Mouse (Mus musculus): ENCODE measurements around the gene Tmem104. TPM values are rescaled to one million over a fixed set of nuclear protein-coding genes. Genes with fewer than 3 reads are reported as not detected.

Tmem104 gene
- total RNA-seq, 2 experiments from 2014 or later = 10.0 to 10.5 TPM

DNA sequence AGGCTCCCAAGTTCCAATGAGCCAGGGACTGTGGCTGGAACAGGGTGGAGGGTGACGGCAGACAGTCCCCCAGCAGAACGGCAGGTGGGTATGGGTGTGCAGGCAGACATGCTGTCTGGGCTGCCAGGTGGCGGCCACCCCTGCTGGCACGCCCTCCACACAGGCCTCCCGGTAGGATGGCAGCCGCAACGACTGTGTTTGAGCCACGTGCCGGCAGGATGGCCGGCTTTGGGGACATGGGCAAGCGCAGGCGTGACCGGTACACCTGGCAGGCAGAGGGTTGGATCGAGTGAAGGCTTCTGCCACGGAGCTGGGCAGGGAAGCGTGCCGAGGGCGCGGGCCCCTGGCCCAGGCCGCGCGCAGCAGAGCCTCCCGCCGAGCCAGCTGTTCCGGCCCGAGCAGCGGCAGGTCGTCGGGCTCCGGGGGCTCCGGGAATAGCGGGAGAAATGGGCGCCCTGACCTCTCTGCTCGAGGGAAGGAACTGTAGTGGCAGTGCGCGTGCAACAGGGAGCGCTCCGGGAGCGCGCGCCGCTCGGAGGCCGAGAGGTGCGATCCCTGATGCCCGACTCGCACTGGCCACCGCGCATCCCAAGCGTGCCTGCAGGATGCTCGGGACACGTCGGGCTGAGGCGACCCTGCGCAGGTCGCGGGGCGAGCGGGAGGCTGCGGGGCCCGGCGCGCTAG, 62.6 kb downstream of the Tmem104 start:
- no peak for DNase-seq (ENCODE audit: low spot score)
- intact Hi-C loops (cut with DNase I) = no loop called here

DNA sequence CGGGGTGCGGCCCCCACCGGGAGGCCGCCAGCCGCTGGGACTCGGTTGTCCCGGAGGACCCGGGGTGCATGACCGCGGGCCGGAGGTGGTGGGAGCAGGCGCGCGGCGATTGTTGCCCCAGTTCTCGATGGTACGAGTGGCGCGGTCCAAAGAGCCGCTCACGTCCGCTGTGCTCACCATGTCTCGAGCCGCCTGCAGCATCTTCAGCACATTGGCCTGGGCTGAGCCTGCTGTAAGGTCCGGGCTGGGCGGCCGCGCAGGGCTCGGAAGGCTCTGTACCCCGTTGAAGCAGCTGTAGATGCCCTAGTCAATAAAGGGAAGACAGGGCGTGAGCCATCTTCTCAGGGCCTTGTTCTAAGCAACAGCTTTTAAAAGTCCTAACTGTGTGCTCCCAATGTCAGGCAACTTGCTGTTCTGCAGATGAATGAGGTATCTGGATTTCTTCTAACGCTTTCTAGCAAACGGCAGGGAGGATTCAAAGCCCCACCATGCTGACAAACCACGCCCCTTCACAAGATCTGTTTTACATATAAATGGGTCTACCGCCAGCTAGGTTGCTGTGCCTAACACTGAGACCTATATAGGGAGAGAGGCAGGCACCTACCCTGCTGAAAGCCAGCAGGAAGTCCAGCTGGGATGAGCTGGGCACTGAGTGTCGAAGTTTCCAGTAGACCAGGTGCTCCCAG, 63.3 kb downstream of the Tmem104 start:
- DNase-seq (ENCODE audit: low spot score) = no peak
- intact Hi-C loops (cut with DNase I) = no loop called here

DNA sequence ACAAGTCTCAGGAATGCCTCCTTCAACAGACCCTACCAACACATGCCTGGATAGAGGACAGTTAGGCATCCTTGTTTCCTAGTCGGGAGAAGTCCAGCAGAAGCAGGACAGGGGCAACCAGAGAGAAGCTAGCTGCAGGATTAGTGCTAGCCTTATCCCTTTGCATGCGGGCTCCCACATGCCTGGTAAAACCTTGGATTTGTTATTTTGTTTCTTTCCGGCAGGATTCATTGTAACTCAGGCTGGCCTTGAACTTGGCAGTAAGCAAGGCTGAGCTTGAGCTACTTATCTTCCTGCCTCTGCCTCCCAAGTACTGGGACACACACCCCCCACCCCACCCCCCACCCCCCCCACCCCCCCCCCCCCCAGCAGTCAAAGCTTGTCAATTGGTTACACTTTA, 64.0 kb downstream of the Tmem104 start:
- no peak for DNase-seq (ENCODE audit: low spot score)
- intact Hi-C loops (cut with DNase I) = no loop called here

DNA sequence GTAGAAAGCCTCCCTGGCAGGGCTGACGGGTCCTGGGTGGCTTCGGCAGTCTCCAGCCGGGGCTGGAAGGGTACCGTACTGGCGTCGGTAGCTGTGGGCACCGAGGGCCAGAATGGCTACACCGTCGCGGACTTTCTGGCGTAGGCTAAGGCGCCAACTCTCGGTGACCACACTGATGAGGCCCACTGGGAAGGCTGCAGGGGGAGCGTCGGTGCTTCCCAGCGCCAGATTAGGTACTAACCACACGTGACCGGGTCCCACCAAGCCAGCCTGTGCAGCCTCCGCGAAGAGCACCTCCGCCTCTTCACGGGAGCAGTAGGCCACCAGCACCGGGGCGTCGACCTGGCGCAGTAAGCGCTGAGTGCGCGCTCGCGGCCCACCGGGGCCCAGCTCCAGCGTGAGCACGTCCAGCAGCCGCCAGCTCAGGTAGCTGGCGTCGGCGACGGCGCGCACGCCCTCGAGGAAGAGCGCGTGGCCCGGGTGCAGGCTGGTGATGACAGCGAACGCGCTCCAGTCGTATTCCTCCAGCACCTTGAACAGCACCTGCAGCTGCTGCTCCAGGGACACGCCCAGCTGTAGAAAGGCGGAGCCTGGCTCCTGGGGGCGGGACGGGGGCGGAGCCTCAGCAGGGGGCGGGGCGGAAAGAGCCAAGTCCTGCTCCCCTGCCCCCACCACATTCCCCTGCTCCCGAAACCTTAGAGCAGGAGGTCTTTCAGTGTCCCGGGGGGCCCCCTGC, 70.7 kb downstream of the Tmem104 start:
- no peak for DNase-seq (ENCODE audit: low spot score)
- intact Hi-C loops (cut with DNase I) = no loop called here

DNA sequence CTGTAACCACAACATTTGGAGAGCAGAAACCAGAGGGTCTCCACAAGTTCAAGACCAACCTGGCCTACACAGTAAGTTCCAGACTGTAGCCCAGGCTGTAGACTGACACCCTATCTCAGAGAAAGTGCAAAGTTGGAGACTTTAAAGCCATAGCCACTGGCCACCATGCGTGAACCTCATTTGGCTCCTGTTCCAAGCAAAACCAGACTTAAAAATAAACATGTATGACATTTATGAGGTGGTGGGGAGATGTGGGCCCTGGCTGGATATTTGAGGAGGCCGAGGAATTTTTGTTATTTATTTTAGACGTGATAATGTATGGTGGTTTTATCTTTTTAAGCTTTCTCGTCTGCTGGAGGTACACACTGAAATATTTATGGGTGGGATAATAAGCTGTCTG, 71.8 kb downstream of the Tmem104 start:
- DNase-seq (ENCODE audit: low spot score) = no peak
- intact Hi-C loops (cut with DNase I) = no loop called here

DNA sequence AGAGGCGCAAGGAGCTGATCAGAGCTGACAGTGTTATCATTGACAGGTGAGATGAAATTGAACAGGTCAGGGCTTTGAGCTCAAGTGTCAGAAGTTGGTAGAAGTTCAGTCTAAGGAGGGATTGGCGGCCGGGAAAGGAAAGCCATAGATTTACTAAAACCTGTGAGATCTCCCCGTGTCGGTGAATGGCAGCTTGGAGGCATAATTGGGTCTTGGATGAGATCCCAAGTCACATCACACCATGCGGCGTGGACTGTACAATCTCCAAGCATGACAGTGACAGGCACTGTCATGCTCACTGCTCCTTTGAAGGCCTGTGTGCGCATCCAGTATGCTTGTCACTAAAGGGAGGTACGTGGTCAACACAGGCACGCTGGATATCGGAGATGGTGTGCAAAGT, 75.7 kb downstream of the Tmem104 start:
- intact Hi-C loops (cut with DNase I) = no loop called here
- DNase-seq (ENCODE audit: low spot score) = no peak

DNA sequence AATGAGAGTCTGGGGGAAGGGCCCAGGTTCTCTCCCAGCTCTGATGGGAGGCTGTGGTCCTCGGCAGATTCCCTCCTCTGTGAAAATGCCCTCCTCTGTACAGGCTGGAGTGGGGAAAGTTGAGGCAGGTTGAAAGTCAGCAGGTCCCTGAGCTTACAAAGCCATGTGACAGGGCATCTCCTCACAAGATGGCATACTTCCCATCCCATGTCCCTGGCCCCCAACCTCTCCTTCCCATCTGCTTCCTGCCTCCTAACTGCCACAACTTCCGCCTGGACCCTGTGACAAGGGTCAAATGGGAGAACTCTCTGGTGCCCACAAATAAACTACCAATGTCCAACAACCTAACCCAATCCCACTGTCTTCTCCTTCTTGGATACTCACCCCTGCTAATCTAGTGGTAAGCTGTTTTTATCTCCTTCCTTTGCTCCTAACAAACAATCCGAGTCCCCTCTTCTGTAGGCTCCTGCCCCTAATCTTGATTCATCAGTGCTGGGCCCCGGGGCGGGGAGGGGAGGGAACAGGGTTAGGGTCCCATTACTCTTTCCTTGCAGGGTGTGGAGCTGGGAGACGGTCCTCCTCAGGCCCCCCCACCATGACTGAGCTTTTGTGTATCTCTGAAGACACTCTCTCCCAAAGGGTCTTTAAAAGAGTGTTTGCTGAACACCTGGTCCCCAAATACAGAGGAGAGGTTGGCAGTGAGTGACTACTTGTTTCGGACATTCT, 77.0 kb downstream of the Tmem104 start:
- intact Hi-C loops (cut with DNase I) = no loop called here
- DNase-seq (ENCODE audit: low spot score) = no peak

GRCm38 (mm10) chr11:115264862-115265668, 77.8 kb downstream of the Tmem104 start:
- DNase-seq (ENCODE audit: low spot score) = no peak
- intact Hi-C loops (cut with DNase I) = no loop called here

DNA sequence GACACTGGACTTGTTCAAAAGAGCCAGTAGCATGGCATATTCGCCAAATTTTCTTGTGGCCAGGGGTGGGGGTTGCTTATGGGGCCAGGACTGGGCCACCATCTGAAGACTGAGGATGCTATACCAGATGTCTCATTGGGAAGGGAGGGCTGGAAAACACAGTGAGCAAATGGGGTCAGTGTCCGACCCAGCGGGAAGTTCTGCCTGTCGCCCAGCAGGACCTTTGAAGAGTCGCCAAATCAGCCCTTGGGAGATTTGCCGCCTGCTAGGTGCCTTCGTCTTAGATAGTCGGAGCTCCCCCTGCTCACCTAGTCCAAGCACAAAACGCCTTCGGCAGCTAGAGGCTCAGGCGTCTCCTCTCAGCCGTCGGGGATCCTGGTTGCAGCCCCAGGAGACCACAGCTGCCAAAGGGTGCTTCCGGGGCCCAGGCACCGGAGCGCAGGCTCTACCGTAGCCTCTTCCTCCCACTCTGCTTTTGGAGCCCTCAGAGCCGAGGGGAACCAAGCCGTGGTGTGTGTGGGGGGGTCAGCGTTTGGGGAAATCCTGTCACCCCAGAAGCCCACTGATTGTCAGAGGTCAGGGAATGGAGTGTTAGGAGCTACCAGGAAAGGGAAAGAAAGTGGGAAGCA, 78.6 kb downstream of the Tmem104 start:
- no peak for DNase-seq (ENCODE audit: low spot score)
- intact Hi-C loops (cut with DNase I) = no loop called here

- DNase-seq (ENCODE audit: low spot score) = no peak
- intact Hi-C loops (cut with DNase I) = no loop called here
These were observed 79.1 kb downstream of the Tmem104 start for GRCm38 (mm10) chr11:115266400-115266778.

DNA sequence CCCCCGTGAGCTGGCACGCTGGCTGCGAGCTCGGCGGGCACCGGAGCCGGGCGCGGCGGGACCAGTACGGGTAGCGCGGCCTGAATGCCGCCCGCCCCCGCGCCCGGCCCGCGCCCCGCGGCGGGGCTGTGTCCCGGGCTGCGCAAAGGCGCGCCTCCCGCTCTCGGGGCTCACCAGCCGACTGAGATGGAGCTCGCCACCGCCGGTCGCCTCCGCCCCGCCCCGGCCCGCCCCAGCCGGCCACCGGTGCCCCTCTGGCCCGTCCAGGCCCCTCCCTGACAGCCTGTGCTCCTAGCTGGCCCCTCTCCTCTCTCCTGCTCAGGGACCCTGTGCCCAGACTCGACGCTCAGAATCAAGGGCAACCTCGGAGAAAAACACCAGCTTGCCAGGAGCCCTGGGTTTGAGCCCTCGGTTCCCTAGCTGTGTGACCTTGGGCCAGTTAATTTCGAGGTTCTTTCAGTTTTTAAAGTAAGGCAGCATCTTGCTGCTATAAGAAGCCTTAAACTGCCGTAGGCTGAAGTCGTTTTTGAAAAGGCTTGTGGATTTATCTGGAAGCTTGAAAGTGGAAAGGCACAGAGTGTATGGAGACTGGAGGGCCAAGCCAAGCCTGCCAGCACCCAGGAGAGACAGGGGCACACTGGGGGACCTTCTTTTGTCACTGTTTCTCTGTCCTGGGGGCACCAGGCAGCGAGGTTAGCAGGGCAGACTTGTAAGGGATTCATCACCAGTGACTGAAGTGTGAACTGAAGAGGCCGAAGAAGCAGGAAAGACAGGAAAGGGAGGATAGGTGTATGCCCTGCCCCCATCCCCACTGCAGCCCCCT, 80.0 kb downstream of the Tmem104 start, which contains the start of gene Grin2c:
Grin2c (minus strand) TSS at position 183 of the 823 bp plus-strand sequence.
- intact Hi-C loops (cut with DNase I) = no loop called here
- DNase-seq (ENCODE audit: low spot score) = no peak

- intact Hi-C loops (cut with DNase I) = no loop called here
- DNase-seq (ENCODE audit: low spot score) = no peak
These were observed 80.7 kb downstream of the Tmem104 start for GRCm38 (mm10) chr11:115267958-115268357.

DNA sequence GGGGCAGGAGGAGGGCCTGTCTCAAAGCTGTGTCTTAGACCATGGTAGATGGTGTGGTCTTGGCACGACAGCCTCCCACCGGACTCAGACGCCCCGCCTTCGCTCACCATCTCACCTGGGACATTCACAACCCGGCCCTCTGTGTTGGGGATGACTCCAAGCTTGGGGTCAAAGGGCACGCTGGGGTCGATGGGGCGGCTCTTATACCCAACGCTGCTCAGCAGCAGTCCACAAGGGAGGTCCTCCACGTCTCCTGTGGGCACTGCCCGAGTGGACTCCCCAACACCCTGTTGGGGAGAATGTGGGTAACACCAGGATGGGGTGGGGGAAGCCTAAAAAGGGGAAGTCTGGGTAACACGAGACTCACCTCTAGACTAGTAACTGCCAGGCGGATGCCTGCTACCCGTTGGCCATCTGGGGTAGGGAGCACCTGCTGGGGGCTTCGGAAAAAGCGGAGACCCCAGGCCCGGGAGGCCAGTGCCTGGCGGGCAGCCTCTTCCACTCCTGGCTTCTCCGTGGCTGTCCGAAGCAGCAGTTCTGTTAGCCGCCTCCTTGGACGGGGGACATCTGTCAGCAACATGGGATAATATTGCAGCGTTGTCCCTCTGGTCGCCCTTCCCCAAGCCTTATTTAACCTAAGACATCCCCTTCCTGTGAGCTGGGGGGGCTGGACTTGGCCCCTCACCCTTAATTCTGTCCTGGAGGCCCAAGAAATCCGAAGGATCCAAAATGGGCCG, 82.2 kb downstream of the Tmem104 start:
- DNase-seq (ENCODE audit: low spot score) = no peak
- intact Hi-C loops (cut with DNase I) = loop anchor here (1.0 to 5.0 kb wide), 3 partner anchors 67 to 187 kb away; no protein-coding TSS in a partner anchor

DNA sequence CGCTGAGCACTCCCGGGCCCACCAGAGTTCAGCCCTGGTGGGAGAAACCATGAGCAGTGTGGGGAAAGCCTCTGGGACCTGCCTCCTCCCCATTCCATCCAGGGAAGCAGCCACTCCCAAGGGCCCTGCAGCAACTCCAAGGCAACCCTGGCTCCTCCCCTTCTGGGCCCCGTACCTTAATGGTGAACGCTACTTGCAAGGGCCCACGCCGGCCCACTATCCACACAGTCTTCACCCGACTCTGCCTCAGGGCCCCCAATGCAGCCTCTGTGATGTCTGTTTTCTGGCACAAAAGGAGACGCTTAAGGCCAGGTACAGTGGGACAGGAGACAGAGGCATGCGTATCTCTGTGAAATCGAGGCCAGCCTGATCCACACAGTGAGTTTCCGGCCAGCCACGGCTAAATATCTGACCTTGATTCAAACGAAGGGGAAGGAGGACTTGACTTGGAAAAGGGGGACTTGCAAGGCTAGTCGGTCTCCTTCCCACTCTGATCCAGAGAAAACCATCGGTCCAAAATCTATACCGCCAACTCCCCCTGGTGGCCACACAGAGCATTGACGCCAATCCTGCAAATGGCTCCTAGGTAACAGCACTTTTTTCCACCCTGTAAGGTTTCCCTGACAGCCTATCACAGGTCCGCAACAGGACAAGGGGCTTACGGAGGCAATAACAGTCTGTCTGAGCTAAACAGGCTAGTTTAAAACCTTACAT, 83.0 kb downstream of the Tmem104 start:
- intact Hi-C loops (cut with DNase I) = loop anchor here (1.0 to 5.0 kb wide), 3 partner anchors 68 to 188 kb away; no protein-coding TSS in a partner anchor
- DNase-seq (ENCODE audit: low spot score) = peak; percentile 19

GRCm38 (mm10) chr11:115271052-115271451, 83.8 kb downstream of the Tmem104 start:
- no peak for DNase-seq (ENCODE audit: low spot score)
- intact Hi-C loops (cut with DNase I) = loop anchor here (2.0 to 5.0 kb wide), 2 partner anchors 110 to 189 kb away; no protein-coding TSS in a partner anchor

DNA sequence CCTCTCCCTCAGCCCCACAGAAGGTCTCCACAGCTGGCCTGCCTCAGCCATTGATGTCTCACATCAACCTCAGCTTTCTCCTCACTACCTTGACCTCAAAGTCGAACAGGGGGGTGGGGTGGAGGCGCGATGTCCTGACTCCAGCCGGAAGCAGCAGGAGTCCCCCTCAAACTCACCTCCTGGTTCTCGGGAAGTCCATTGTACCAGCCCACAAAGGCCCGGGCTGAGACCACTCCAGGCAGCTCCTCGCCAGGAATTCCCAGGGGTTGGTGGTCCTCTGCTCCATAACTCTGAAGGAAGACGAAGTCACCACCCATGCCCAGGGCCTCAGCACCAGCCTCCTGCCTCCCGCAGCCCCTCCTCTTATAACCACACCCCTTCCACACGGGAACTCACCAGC, 84.2 kb downstream of the Tmem104 start:
- no peak for DNase-seq (ENCODE audit: low spot score)
- intact Hi-C loops (cut with DNase I) = loop anchor here (2.0 to 5.0 kb wide), 2 partner anchors 111 to 189 kb away; no protein-coding TSS in a partner anchor

Data from heart, postnatal 25 days (tissue).